Mouse (Mus musculus) embryonic facial prominence, embryonic 11.5 days (tissue): ENCODE results near the gene Lrrc32. TPM values are rescaled to one million over a fixed set of nuclear protein-coding genes. Genes with fewer than 3 reads are reported as not detected.

Experiments
- ATAC-seq: fragments of 200-750 bp; cut with Nextera tagmentation; replicated peaks from 2 replicates; pipeline ENCODE4 v1.8.0; 2017; ENCODE audit warnings: low read depth; ENCODE audit not compliant: insufficient number of reproducible peaks, low FRiP score, low TSS enrichment
- DNase-seq: peaks from one replicate; pipeline ENCODE4 v3.0.0-alpha.2; 2015; ENCODE audit warnings: low spot score
- H3K27ac ChIP-seq: fragments of 300-500 bp; sonication (generic); replicated peaks from 2 replicates; pipeline ENCODE4 v1.5.1; 2014; ENCODE audit warnings: mild to moderate bottlenecking, low read depth, low read length, control low read depth
- H3K27me3 ChIP-seq: fragments of 300-500 bp; sonication (generic); 2 replicates; pipeline ENCODE4 v1.6.1; 2014; ENCODE audit warnings: mild to moderate bottlenecking, low read length, moderate library complexity, mixed read lengths; ENCODE audit not compliant: control insufficient read depth, insufficient read depth
- H3K36me3 ChIP-seq: fragments of 300-500 bp; sonication (generic); replicated peaks from 2 replicates; pipeline ENCODE4 v1.6.1; 2014; ENCODE audit warnings: low read depth, mild to moderate bottlenecking, low read length, moderate library complexity, mixed read lengths; ENCODE audit not compliant: control insufficient read depth, insufficient read depth
- H3K4me1 ChIP-seq: fragments of 300-500 bp; sonication (generic); 2 replicates; pipeline ENCODE4 v1.6.1; 2014; ENCODE audit warnings: low read length, mixed read lengths; ENCODE audit not compliant: control insufficient read depth, insufficient read depth
- H3K4me2 ChIP-seq: fragments of 300-500 bp; sonication (generic); 2 replicates; pipeline ENCODE4 v1.6.1; 2014; ENCODE audit warnings: low read depth, mild to moderate bottlenecking, control low read depth, low read length, moderate library complexity
- H3K4me3 ChIP-seq: fragments of 300-500 bp; sonication (generic); 2 replicates; pipeline ENCODE4 v1.5.1; 2014; ENCODE audit warnings: low read depth, low read length, control low read depth
- H3K9ac ChIP-seq: fragments of 300-500 bp; sonication (generic); replicated peaks from 2 replicates; pipeline ENCODE4 v1.6.1; 2014; ENCODE audit warnings: mild to moderate bottlenecking, control low read depth, low read length
- H3K9me3 ChIP-seq: fragments of 300-500 bp; sonication (generic); replicated peaks from 2 replicates; pipeline ENCODE4 v1.6.1; 2016; ENCODE audit warnings: mild to moderate bottlenecking, low read length, inconsistent platforms, mixed read lengths; ENCODE audit not compliant: control insufficient read depth
- WGBS: fragments of 180-500 bp; shearing (Covaris S2); extraction: QIAGEN DNeasy Blood & Tissue Kit; methylation state at CpG from one replicate; pipeline ENCODE4 v1.1.7; 2014; 5-methylcytosine and 5-hydroxymethylcytosine counted together
- polyA plus RNA-seq: library from polyadenylated mRNA; unstranded; fragments of >200 nt; fragmentation: Nextera tagmentation; extraction: Ambion mirVana; gene quantifications from 2 replicates; pipeline ENCODE4 v1.2.1, GENCODE M21; 2014

Gene Lrrc32
- polyA plus RNA-seq: 2.6 and 3.0 TPM in 2 replicates

- WGBS: 55% methylated on average over 6 of the region's 6 CpGs
- Histone ChIP-seq H3K27ac (no peak within 1 kb of the TSS), H3K9me3 (no peaks in the 10 kb centered on the region), H3K27me3 (no peaks in the 10 kb centered on the region; the same call in 1 of the 2 replicates), H3K4me1 (0 out of 2 replicates have a peak, but pooled peaks cover 4% of the 10 kb centered on the region), H3K4me3 (peak within 1 kb of the TSS; percentile 42), H3K36me3 (no peaks in the 10 kb centered on the region), H3K4me2 (peak within 1 kb of the TSS; percentile 83), H3K9ac (peak within 1 kb of the TSS; percentile 67)
- ATAC-seq: no peak
- no peak for DNase-seq
Observed at GRCm38 (mm10) chr7:98489131-98489530, at the start of gene Lrrc32. Lrrc32 (plus strand) TSS chr7:98489283.

GRCm38 (mm10) chr7:98439956-98440466, 49.1 kb upstream of the Lrrc32 start, which contains the start of gene Gucy2d:
Gucy2d (plus strand) TSS chr7:98440416.
- Histone ChIP-seq H3K9ac (no peak within 1 kb of the TSS), H3K27ac (no peak within 1 kb of the TSS), H3K9me3 (no peaks in the 10 kb centered on the region), H3K4me1 (no peaks in the 10 kb centered on the region), H3K4me3 (no peak within 1 kb of the TSS), H3K27me3 (no peaks in the 10 kb centered on the region), H3K36me3 (no peaks in the 10 kb centered on the region), H3K4me2 (no peak within 1 kb of the TSS)
- DNase-seq (no peak), ATAC-seq (no peak)
- WGBS: 51% methylated on average over 10 of the region's 10 CpGs

- ATAC-seq (no peak), DNase-seq (no peak)
- Histone ChIP-seq H3K9ac (no peak overlapping the region), H3K4me1 (no peaks in the 10 kb centered on the region), H3K4me2 (no peak overlapping the region), H3K36me3 (no peaks in the 10 kb centered on the region), H3K27me3 (no peaks in the 10 kb centered on the region), H3K4me3 (no peak overlapping the region), H3K27ac (no peak overlapping the region), H3K9me3 (no peaks in the 10 kb centered on the region)
- WGBS: 85% methylated on average over 3 of the region's 3 CpGs
Observed at GRCm38 (mm10) chr7:98446873-98447272, 42.2 kb upstream of the Lrrc32 start.

GRCm38 (mm10) chr7:98447585-98448308, 41.3 kb upstream of the Lrrc32 start:
- no peak overlapping the region for H3K4me2 ChIP-seq
- no peak overlapping the region for H3K27ac ChIP-seq
- H3K4me3 ChIP-seq: no peak overlapping the region
- H3K9ac ChIP-seq: no peak overlapping the region
- peak; percentile 66 for DNase-seq
- 59% methylated on average over 11 of the region's 11 CpGs for WGBS
- no peaks in the 10 kb centered on the region for H3K36me3 ChIP-seq
- H3K27me3 ChIP-seq: no peaks in the 10 kb centered on the region
- H3K9me3 ChIP-seq: no peaks in the 10 kb centered on the region
- H3K4me1 ChIP-seq: no peaks in the 10 kb centered on the region
- ATAC-seq: no peak

- H3K27ac ChIP-seq: no peak overlapping the region
Observed at GRCm38 (mm10) chr7:98448309-98448630, 40.8 kb upstream of the Lrrc32 start.

GRCm38 (mm10) chr7:98449696-98450095, 39.4 kb upstream of the Lrrc32 start:
- no peak overlapping the region for H3K4me3 ChIP-seq
- no peak for ATAC-seq
- WGBS: 82% methylated on average over 9 of the region's 9 CpGs

More at GRCm38 (mm10) chr7:98448309-98448630, 40.8 kb upstream of the Lrrc32 start:
- WGBS: 95% methylated on average over 5 of the region's 5 CpGs
- Histone ChIP-seq H3K36me3 (no peaks in the 10 kb centered on the region), H3K4me1 (no peaks in the 10 kb centered on the region), H3K27me3 (no peaks in the 10 kb centered on the region), H3K4me3 (no peak overlapping the region), H3K9ac (no peak overlapping the region), H3K4me2 (no peak overlapping the region), H3K9me3 (no peaks in the 10 kb centered on the region)
- DNase-seq (no peak), ATAC-seq (no peak)

GRCm38 (mm10) chr7:98454397-98455120, 34.5 kb upstream of the Lrrc32 start:
- Histone ChIP-seq H3K4me3 (no peak overlapping the region), H3K9me3 (no peaks in the 10 kb centered on the region), H3K27ac (no peak overlapping the region), H3K9ac (no peak overlapping the region), H3K36me3 (no peaks in the 10 kb centered on the region), H3K4me1 (0 out of 2 replicates have a peak, but pooled peaks cover 2% of the 10 kb centered on the region), H3K4me2 (no peak overlapping the region), H3K27me3 (no peaks in the 10 kb centered on the region)
- DNase-seq (peak; percentile 3), ATAC-seq (no peak)
- 65% methylated on average over 10 of the region's 10 CpGs for WGBS

More at GRCm38 (mm10) chr7:98449696-98450095, 39.4 kb upstream of the Lrrc32 start:
- 0 out of 2 replicates have a peak, but pooled peaks cover 1% of the 10 kb centered on the region for H3K4me1 ChIP-seq
- no peaks in the 10 kb centered on the region for H3K9me3 ChIP-seq
- no peak overlapping the region for H3K27ac ChIP-seq
- DNase-seq: no peak
- H3K36me3 ChIP-seq: no peaks in the 10 kb centered on the region
- no peak overlapping the region for H3K9ac ChIP-seq
- no peak overlapping the region for H3K4me2 ChIP-seq
- no peaks in the 10 kb centered on the region for H3K27me3 ChIP-seq

GRCm38 (mm10) chr7:98460319-98460718, 28.8 kb upstream of the Lrrc32 start:
- no peak overlapping the region for H3K9ac ChIP-seq
- H3K36me3 ChIP-seq: no peaks in the 10 kb centered on the region
- ATAC-seq: no peak
- WGBS: 49% methylated on average over 7 of the region's 7 CpGs
- no peaks in the 10 kb centered on the region for H3K9me3 ChIP-seq
- no peak overlapping the region for H3K4me2 ChIP-seq
- 0 out of 2 replicates have a peak overlapping the region, but pooled peaks have one; percentile 47 for H3K27ac ChIP-seq
- DNase-seq: peak; percentile 21
- H3K4me3 ChIP-seq: no peak overlapping the region
- H3K4me1 ChIP-seq: no peaks in the 10 kb centered on the region
- no peaks in the 10 kb centered on the region for H3K27me3 ChIP-seq
